Mouse (Mus musculus): ENCODE measurements at regions not wholly inside any gene's neighbourhood (a gene's known extent, or its start where the extent isn't known, plus 50 kb on each side); places are given as distances from the start of the nearest gene placed in this dataset.

DNA sequence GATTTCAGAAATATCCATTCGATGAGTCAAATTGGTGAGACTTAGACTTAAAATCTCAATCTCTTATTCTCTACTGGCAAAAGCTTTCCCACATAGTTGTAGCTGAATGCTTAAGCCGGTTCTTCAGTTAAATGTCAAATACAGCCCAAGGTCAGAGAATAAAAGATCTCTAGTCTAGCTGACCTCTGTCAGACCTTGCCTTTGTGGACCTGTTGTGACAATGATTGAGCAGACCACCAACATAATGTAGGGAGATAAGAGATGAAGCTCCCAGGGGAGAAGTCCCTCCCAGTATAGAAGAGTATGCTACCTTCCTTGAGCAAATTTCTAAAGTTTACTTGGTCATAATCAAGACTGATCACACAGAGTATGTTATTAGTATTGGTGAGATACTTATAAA, 157.9 kb upstream of the Gap43 start:
- TF ChIP-seq USF1 (IDR thresholded peaks at IDR 0.05; ENCODE audit: low read depth, low read length), result no peak
- no peak for TF ChIP-seq POLR2A (IDR thresholded peaks at IDR 0.05; ENCODE audit: low read depth, low read length)
- TF ChIP-seq CTCF (conservative IDR thresholded peaks at IDR 0.05 in 1 of 2, IDR thresholded peaks at IDR 0.05 in 1 of 2; ENCODE audit: low read depth in 2 of 2, low read length in 2 of 2), result no peak
- TF ChIP-seq IRF4 (IDR thresholded peaks at IDR 0.05; ENCODE audit: low read depth, low read length), result no peak
- no peak for TF ChIP-seq RCOR1 (conservative IDR thresholded peaks at IDR 0.05; ENCODE audit: low read depth, low read length)
- TF ChIP-seq CHD2 (IDR thresholded peaks at IDR 0.05; ENCODE audit: low read length), result no peak
- TF ChIP-seq BHLHE40 (IDR thresholded peaks at IDR 0.05; ENCODE audit: low read depth, low read length), result no peak
- no peak for TF ChIP-seq ETS1 (conservative IDR thresholded peaks at IDR 0.05; ENCODE audit: low read depth, low read length)
- no peak for TF ChIP-seq USF2 (conservative IDR thresholded peaks at IDR 0.05; ENCODE audit: low read depth, low read length)
- no peak for TF ChIP-seq NELFE (IDR thresholded peaks at IDR 0.05; ENCODE audit: low read depth, low read length)
- TF ChIP-seq ZC3H11A (IDR thresholded peaks at IDR 0.05; ENCODE audit: low read depth, low read length), result no peak
